Mouse (Mus musculus): ENCODE data around the gene Gm2381. TPM values are rescaled to one million over a fixed set of nuclear protein-coding genes. Genes with fewer than 3 reads are reported as not detected.

The Gm2381 gene
- polyA plus RNA-seq (2015; fragmentation: Nextera tagmentation; extraction: Ambion mirVana) = not detected in 2 replicates

GRCm38 (mm10) chr7:42866801-42867458 lies at the start of gene Gm2381:
Gene Gm2381, minus strand, starts transcription at chr7:42867234.

GRCm38 (mm10) chr7:42793425-42793824 lies 73.6 kb downstream of the Gm2381 start, which contains the start of gene Vmn2r62:
Gene Vmn2r62, minus strand, starts transcription at chr7:42793525.

Other genes starting within 250 kb of the Gm2381 start
- gene Zfp976, start 224.6 kb downstream of the Gm2381 start, polyA plus RNA-seq (2015; fragmentation: Nextera tagmentation; extraction: Ambion mirVana) = 0.78 and 1.2 TPM in 2 replicates
- 2.2 and 2.7 TPM in 2 replicates for gene Zfp975, start 174.5 kb downstream of the Gm2381 start, polyA plus RNA-seq (2015; fragmentation: Nextera tagmentation; extraction: Ambion mirVana)
- gene Gm17067, start 140.2 kb downstream of the Gm2381 start, polyA plus RNA-seq (2015; fragmentation: Nextera tagmentation; extraction: Ambion mirVana) = 0.05 TPM in 1 of 2 replicates, not detected in the other
- not detected in 2 replicates for gene Vmn2r62, start 73.7 kb downstream of the Gm2381 start, polyA plus RNA-seq (2015; fragmentation: Nextera tagmentation; extraction: Ambion mirVana)
- gene Vmn2r63, start 66.6 kb upstream of the Gm2381 start, polyA plus RNA-seq (2015; fragmentation: Nextera tagmentation; extraction: Ambion mirVana) = not detected in 2 replicates
- gene Gm9268, start 151.5 kb upstream of the Gm2381 start, polyA plus RNA-seq (2015; fragmentation: Nextera tagmentation; extraction: Ambion mirVana) = not detected in 2 replicates
- gene Zfp936, start 247.0 kb upstream of the Gm2381 start, polyA plus RNA-seq (2015; fragmentation: Nextera tagmentation; extraction: Ambion mirVana) = not detected in 2 replicates

Measured in spleen, postnatal 0 days (tissue).